Mouse (Mus musculus) midbrain, embryonic 14.5 days (tissue): Measurements from ENCODE around the gene Plekhg2. TPM values are rescaled to one million over a fixed set of nuclear protein-coding genes. Genes with fewer than 3 reads are reported as not detected.

Source experiments
- polyA plus RNA-seq: library from polyadenylated mRNA; unstranded; fragments of >200 nt; fragmentation: Nextera tagmentation; extraction: Ambion mirVana; gene quantifications from 2 replicates; pipeline ENCODE4 v1.2.1, GENCODE M21; 2014

Gene Plekhg2
- polyA plus RNA-seq, 1 experiment from 2014 or later, result 22.9 TPM

Other genes starting within 250 kb of the Plekhg2 start
- gene 9530053A07Rik, start 243.1 kb downstream of the Plekhg2 start, polyA plus RNA-seq, result 0.04 TPM in 2 replicates
- 26.2 and 36.4 TPM in 2 replicates for gene Fbl, start 202.9 kb downstream of the Plekhg2 start, polyA plus RNA-seq
- 13.7 and 17.3 TPM in 2 replicates for gene Dyrk1b, start 193.1 kb downstream of the Plekhg2 start, polyA plus RNA-seq
- gene Eid2, start 104.7 kb downstream of the Plekhg2 start, polyA plus RNA-seq, result 6.8 and 14.7 TPM in 2 replicates
- gene Eid2b, start 94.9 kb downstream of the Plekhg2 start, polyA plus RNA-seq, result 40.2 TPM in 2 replicates
- gene Selenov, start 81.4 kb downstream of the Plekhg2 start, polyA plus RNA-seq, result 0.28 and 1.8 TPM in 2 replicates
- 24.1 and 32.2 TPM in 2 replicates for gene Dll3, start 70.4 kb downstream of the Plekhg2 start, polyA plus RNA-seq
- 136 and 138 TPM in 2 replicates for gene Timm50, start 60.5 kb downstream of the Plekhg2 start, polyA plus RNA-seq
- 62.6 and 80.6 TPM in 2 replicates for gene Supt5, start 33.9 kb downstream of the Plekhg2 start, polyA plus RNA-seq
- gene Rps16, start 21.9 kb downstream of the Plekhg2 start, polyA plus RNA-seq, result 580 and 617 TPM in 2 replicates
- 1.8 and 3.4 TPM in 2 replicates for gene Zfp36, start 7.7 kb upstream of the Plekhg2 start, polyA plus RNA-seq
- 38.3 and 47.9 TPM in 2 replicates for gene Med29, start 20.1 kb upstream of the Plekhg2 start, polyA plus RNA-seq
- 78.0 and 81.9 TPM in 2 replicates for gene Paf1, start 20.4 kb upstream of the Plekhg2 start, polyA plus RNA-seq
- 1.7 and 5.1 TPM in 2 replicates for gene Gmfg, start 64.8 kb upstream of the Plekhg2 start, polyA plus RNA-seq
- gene Lrfn1, start 79.4 kb upstream of the Plekhg2 start, polyA plus RNA-seq, result 18.3 and 19.9 TPM in 2 replicates
- not detected in 2 replicates for gene Ifnl2, start 137.9 kb upstream of the Plekhg2 start, polyA plus RNA-seq
- not detected in 2 replicates for gene Ifnl3, start 150.2 kb upstream of the Plekhg2 start, polyA plus RNA-seq
- not detected in 2 replicates for gene Sycn, start 168.3 kb upstream of the Plekhg2 start, polyA plus RNA-seq
- 0.13 TPM in 1 of 2 replicates, not detected in the other for gene Nccrp1, start 174.7 kb upstream of the Plekhg2 start, polyA plus RNA-seq
- 27.2 and 29.5 TPM in 2 replicates for gene Samd4b, start 225.5 kb upstream of the Plekhg2 start, polyA plus RNA-seq
- gene Pak4, start 225.6 kb upstream of the Plekhg2 start, polyA plus RNA-seq, result 12.3 and 15.6 TPM in 2 replicates